Mouse (Mus musculus) left cerebral cortex, adult 2 months (tissue): ENCODE data around the gene 2510009E07Rik. TPM values are rescaled to one million over a fixed set of nuclear protein-coding genes. Genes with fewer than 3 reads are reported as not detected.

Source experiments
- DNase-seq, 2 experiments: peaks; one replicate each; pipeline ENCODE4 v3.0.0; 2021 to 2022; ENCODE audit warnings: low spot score in 2 of 2, mixed read lengths in 1 of 2; ENCODE audit errors: extremely low spot score in 1 of 2
- H3K27ac ChIP-seq: fragments of 200-600 bp; 2 replicates; pipeline ENCODE4 v1.8.1; 2022
- H3K4me3 ChIP-seq: fragments of 200-600 bp; 2 replicates; pipeline ENCODE4 v1.8.1; 2022
- CTCF ChIP-seq: fragments of 200-600 bp; IDR thresholded peaks from 2 replicates; pipeline ENCODE4 v1.8.1; 2022; ENCODE audit warnings: antibody characterized with exemption, mild to moderate bottlenecking, moderate library complexity
- intact Hi-C: fragments of 180-260 bp; cut with DNase I; formaldehyde crosslinking; loops from one replicate; pipeline ENCODE4 v1.15.1; 2025
- total RNA-seq, 2 experiments: library from RNA; stranded (reverse); gene quantifications; 2 replicates each; pipeline ENCODE4 v1.2.3; 2021

Gene 2510009E07Rik
- total RNA-seq, 2 experiments from 2014 or later, result 47.8 to 56.5 TPM

DNA sequence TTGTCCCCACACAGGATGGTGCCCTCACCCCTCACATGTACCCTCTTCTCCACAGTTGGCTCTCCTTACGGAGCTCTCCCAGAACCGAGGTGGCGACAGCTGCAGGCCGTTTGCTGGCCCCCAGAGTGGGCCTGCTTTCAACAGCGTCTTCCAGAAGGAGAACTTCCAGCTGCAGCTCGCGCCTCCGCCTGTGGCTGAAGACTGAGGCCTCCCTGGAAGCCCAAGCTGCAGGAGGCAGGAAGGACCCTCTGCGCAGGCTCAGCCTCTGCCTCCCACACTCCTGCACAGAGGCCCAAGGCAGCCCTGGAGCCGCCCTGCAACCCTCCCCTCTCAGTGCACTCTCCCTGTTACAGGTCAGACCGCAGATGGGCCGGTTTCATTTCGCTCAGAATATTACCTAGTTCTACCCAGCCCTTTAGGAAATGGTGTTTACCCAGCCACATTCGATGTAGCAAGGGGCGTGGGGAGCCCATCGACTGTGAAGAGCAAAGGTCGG, 50.4 kb downstream of the 2510009E07Rik start:
- DNase-seq, result peak in 1 of 2 experiments; percentile 43
- Histone ChIP-seq H3K27ac (peak overlapping the region; percentile 79), H3K4me3 (no peak overlapping the region)
- intact Hi-C loops, result no loop called here
- no peak for TF ChIP-seq CTCF

DNA sequence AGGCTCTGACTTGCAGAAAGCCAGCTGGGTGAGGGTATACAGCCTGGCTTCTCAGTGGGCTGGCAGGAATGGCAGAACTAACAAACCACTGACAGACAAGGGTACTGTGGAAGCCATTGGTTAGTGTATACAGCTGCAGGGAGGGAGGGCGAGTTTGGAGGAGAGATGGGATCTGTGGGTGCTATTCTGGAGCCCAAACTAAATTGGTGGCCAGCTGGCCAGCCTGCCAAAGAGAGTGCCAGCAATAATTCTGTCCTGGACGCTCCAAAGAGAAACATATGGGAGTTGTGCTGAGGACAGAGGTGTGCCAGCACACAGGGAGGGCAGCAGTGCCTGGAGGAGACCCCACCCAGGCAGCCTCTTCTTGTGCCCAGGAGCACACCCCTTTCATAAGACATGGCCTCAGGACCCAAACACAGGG, 50.8 kb downstream of the 2510009E07Rik start:
- intact Hi-C loops, result no loop called here
- H3K27ac ChIP-seq, result peak overlapping the region; percentile 79
- DNase-seq, result no peak
- no peak overlapping the region for H3K4me3 ChIP-seq
- no peak for TF ChIP-seq CTCF

DNA sequence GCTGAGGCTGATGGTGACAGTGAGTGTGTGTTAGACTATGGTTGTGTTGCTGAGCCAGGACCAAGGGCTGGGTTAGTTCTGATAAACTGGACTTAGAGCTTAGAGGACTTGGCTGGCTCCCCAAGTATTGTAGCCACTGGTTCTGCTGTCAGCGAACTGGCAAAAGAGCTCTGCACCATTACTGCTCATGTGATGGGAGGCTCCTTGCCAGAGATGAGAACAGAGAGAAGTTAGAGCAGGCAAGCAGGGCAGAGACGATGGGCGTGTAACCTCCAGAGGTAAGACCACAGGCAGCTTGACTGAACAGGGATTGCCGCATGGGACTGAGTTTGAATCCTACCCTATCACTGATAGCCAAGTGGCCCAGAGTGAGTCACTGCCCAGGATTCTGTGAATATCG, 51.6 kb downstream of the 2510009E07Rik start:
- Histone ChIP-seq H3K4me3 (no peak overlapping the region), H3K27ac (peak overlapping the region; percentile 79; the same call in 1 of the 2 replicates)
- no peak for TF ChIP-seq CTCF
- intact Hi-C loops, result no loop called here
- DNase-seq, result no peak

DNA sequence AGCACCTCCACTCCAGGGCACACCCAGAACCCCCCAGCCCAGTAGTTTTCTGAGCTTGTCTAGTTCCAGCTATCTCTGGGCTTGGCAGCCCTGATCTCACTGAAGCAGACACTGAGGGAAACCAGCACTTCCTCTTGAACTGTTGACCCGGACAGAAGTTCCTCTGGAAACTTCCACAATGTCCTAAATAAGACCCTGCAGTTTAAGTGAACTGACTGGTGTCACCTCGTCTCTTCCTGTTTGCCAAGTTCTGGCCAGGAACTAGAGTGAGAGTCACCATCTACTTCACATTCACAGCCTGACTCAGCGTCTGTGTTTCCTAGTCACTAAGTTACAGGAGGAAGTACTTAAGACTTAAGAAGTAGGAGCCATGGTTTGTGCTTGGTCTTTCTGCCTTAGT, 52.5 kb downstream of the 2510009E07Rik start:
- DNase-seq, result no peak
- intact Hi-C loops, result no loop called here
- H3K27ac ChIP-seq, result no peak overlapping the region

DNA sequence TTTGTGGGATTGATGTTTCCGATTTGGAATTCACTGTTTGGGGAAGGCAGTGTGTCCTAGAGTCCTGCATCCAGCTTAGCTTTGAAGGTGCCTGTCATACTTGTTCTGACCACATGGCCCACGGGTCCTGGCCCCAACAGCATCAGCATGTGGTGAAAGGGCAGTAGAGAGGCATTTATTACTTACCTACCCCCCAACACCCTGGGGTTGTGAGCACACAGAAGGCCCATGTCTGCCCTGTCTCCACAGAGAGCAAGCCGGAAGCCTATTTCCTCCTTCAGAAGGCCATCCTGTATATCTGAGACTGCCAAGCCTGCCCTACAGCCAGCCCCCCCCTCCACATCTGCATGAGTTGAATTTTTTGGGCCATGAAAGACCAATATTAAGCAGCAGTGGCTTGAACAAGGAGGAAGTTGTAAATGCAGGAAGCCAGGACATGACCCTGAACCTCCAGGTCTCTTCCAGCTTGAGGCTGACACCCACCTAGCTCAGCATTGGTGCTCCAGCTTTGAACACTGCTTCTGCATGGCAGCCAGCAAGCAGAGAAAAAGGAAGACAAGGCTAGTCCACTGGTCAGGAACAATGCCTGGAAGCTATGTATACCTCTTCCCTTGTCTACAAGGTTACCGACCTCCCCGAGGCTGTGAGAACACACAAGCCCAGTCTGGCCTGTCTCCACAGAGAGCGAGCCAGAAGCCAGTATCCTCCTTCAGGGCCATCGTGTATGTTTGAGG, 53.5 kb downstream of the 2510009E07Rik start:
- H3K27ac ChIP-seq, result peak overlapping the region; percentile 36; the same call in 1 of the 2 replicates
- no peak for DNase-seq

More for the DNA sequence above, 52.5 kb downstream of the 2510009E07Rik start:
- no peak for TF ChIP-seq CTCF
- H3K4me3 ChIP-seq, result no peak overlapping the region

DNA sequence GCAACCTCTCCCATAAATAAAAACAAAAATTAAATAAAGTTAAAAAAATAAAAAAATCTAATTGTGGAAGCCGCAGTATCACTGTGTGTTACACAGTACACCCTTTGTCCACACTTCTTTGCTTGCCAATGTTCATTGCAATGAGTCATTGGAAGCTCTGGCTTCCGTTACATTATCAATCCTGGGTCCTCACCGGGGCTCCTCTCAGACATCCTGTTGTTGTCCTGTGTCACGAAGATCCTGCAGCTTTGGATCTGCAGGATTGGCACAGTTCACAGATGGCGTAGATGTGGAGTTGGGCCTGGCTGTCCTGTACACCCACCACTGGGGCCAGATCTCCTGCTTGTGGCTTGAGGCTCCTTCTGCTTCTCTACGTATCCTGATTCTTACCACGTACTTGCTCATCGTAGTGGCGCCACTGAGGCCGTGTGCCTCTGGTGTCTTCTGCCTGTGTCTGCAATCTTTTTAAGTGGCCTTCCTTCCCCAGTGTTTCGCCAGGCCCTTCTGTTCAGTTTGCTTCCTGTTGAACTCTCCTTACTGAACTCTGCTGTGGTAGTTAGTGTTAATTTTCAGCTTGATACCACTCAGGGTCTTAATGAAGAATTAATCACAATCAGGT, 57.2 kb downstream of the 2510009E07Rik start:
- no peak overlapping the region for H3K4me3 ChIP-seq
- no peak overlapping the region for H3K27ac ChIP-seq
- TF ChIP-seq CTCF, result no peak
- intact Hi-C loops, result no loop called here
- no peak for DNase-seq

More for the DNA sequence above, 53.5 kb downstream of the 2510009E07Rik start:
- TF ChIP-seq CTCF, result no peak; the same call in 1 of the 2 replicates
- no peak overlapping the region for H3K4me3 ChIP-seq
- intact Hi-C loops, result no loop called here

DNA sequence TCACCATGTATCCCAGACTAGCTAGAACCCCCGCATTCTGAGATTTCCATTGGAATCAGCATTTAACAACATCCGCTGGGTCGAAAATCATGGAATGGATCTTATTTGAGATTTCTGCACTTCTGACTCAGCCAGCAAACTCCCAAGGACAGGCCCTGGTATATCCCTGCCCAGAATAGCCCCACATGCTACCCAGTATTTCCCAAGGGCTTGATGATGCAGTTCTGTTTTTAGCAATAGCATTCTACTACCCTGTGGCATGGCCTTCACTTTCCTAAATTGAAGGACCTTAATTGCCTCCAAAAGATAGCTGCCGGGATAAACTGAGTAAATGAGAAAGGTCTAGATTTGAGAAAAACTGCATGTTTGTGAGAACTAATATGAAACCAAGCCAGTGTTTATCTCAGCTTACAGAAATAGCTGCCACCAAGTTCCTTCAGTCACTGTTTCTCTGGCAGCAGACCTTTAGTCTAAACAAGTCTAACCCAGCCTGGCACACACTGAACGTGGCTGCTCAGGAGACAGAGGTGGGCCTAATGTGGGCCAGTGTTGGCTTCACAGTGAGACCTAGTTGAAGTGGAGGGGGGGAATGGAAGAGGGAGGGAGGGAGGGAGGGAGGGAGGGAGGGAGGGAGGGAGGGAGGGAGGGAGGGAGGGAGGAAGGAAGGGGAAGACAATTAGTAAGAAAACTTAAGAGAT, 58.2 kb downstream of the 2510009E07Rik start:
- TF ChIP-seq CTCF, result no peak
- DNase-seq, result no peak
- Histone ChIP-seq H3K27ac (no peak overlapping the region), H3K4me3 (no peak overlapping the region)
- intact Hi-C loops, result no loop called here

DNA sequence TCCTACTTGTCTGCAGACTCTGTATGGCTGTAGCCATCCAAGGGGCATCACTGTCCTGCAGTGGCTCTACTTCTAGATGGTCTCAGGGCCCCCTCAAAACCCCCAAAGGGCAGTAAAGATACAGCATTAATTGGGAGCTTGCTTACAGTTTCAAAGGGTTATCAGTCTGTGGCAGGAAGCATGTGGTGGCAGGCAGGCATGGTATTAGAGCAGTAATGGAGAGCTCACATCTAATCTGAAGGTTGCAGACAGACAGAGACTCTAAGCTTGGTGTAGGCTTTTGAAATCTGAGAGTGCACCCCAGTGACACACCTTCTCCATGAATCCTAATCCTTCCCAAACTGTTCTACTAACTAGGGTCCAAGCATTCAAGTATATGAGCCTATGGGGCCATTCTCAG, 60.0 kb downstream of the 2510009E07Rik start:
- Histone ChIP-seq H3K27ac (no peak overlapping the region), H3K4me3 (no peak overlapping the region)
- intact Hi-C loops, result no loop called here
- no peak for DNase-seq
- no peak for TF ChIP-seq CTCF

DNA sequence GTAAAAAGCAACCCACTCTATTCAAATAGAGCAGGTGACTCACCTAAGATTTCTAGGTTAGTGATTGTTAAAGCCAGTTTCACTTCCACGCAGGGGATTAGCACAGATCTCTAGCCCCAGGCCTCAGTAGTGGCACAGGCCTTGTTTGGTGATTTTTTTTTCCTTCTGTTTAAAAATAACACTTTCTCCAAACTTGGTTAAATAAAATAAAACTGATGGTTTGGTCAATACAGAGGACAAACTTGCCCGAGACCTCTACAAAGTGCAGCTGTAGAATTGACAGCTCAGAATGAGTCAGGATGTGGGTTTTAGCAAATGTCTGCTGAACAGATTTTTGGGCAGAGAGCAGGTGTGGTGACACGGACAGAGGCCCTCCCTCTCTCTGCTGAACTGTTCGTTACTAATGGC, 62.6 kb downstream of the 2510009E07Rik start:
- Histone ChIP-seq H3K27ac (no peak overlapping the region), H3K4me3 (no peak overlapping the region)
- TF ChIP-seq CTCF, result no peak
- intact Hi-C loops, result no loop called here
- DNase-seq, result no peak

DNA sequence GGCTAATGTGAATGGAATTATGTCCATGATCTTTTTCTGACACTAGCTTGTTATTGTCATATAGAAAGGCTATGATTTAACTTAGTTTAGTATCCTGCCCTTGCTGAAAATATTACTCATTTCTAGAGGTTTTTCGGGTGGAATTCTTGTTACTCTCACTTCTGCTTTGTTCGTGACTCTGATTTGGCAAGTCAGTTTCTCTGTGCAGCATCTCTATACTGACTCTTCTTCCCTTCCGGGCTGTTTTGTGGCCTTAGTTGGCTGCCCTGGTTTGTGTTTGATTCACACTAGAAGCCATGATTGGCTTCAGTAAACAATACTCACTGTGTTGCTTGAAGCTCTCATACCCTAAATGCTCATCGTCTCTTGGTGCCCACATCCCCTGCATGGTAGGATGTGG, 63.9 kb downstream of the 2510009E07Rik start:
- no peak for DNase-seq
- Histone ChIP-seq H3K27ac (no peak overlapping the region), H3K4me3 (no peak overlapping the region)
- intact Hi-C loops, result no loop called here
- no peak for TF ChIP-seq CTCF

DNA sequence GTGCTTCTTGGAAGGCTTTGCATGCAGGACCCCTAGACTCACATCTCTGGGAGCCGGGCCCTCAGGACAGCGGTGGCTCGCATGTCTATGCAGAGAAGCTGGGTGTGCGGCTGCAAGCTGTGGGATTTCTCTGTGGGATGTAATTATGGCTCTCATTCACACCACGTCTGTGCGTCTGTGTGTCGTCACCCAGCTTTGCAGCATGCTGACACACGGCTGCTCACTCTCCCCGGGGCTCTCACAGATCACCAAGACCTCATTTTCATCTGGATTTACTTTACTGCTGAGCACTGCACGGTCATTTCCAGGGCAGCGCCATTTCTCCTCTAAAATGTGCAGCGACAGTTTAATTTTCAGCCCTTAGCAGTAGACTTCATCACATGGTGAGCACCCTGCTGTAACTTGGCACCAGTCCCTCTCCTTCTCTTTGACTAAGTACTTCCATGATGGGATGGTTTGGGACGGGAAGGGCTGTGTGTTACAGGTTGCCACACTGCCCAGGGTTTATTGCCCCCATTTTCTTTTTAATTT, 66.3 kb downstream of the 2510009E07Rik start:
- no peak for DNase-seq
- intact Hi-C loops, result no loop called here

DNA sequence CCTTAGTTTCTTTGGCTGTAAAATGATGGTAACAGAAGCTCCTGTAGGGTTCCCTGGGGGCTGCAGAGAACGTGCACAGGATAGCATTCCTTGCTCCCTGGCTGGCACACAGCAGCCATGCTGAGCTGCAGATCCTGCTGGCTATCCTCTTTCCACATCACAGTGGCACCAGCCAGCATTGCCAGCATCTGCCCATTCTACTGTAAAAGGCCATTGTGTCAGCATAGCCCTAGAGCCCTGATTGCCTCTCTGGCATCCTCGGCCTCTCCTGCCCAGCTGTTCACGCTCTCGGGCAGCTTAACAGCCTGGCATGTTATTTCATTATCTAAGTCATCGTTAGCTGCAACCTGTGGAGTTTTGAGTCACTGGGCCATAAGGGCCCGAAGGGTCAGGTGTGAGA, 67.2 kb downstream of the 2510009E07Rik start:
- intact Hi-C loops, result no loop called here
- Histone ChIP-seq H3K4me3 (no peak overlapping the region), H3K27ac (no peak overlapping the region)
- no peak for DNase-seq
- no peak for TF ChIP-seq CTCF

More for the DNA sequence above, 66.3 kb downstream of the 2510009E07Rik start:
- no peak for TF ChIP-seq CTCF
- Histone ChIP-seq H3K27ac (no peak overlapping the region), H3K4me3 (no peak overlapping the region)
